Mouse (Mus musculus) heart, adult 2 months (tissue): ENCODE results near the gene Phykpl. TPM values are rescaled to one million over a fixed set of nuclear protein-coding genes. Genes with fewer than 3 reads are reported as not detected.
"Not testable (repeated sequence)": the region's sequence is repeated elsewhere in the genome, so short reads cannot be mapped to it uniquely, and the experiment has no call there.

ENCODE experiments used
- DNase-seq, 2 experiments: peaks; one replicate each; pipeline ENCODE4 v3.0.0; 2021
- H3K27ac ChIP-seq: fragments of 200-600 bp; 2 replicates; pipeline ENCODE4 v1.8.1; 2022
- H3K27me3 ChIP-seq: fragments of 200-500 bp; 2 replicates; pipeline ENCODE4 v1.6.1; 2012; ENCODE audit warnings: mild to moderate bottlenecking, low read length, inconsistent platforms, mixed read lengths; ENCODE audit not compliant: control insufficient read depth, insufficient read depth
- H3K36me3 ChIP-seq: fragments of 200-500 bp; 2 replicates; pipeline ENCODE4 v1.6.1; 2012; ENCODE audit warnings: low read length, inconsistent platforms; ENCODE audit not compliant: control insufficient read depth, insufficient read depth
- H3K4me1 ChIP-seq: fragments of 200-500 bp; 2 replicates; pipeline ENCODE4 v1.6.1; 2011; ENCODE audit warnings: low read length; ENCODE audit not compliant: control insufficient read depth, insufficient read depth
- H3K4me3 ChIP-seq: fragments of 200-600 bp; 2 replicates; pipeline ENCODE4 v1.8.1; 2022
- H3K79me2 ChIP-seq: fragments of 200-500 bp; replicated peaks from 2 replicates; pipeline ENCODE4 v1.6.1; 2012; ENCODE audit warnings: mild to moderate bottlenecking, inconsistent platforms, low read length, moderate library complexity, mixed read lengths; ENCODE audit not compliant: control insufficient read depth, insufficient read depth
- H3K9ac ChIP-seq: fragments of 200-500 bp; 2 replicates; pipeline ENCODE4 v1.6.1; 2012; ENCODE audit warnings: low read depth, mild to moderate bottlenecking, control low read depth, inconsistent platforms, low read length, mixed read lengths
- CTCF ChIP-seq: fragments of 200-600 bp; IDR thresholded peaks from 2 replicates; pipeline ENCODE4 v1.8.1; 2022; ENCODE audit warnings: antibody characterized with exemption, mild to moderate bottlenecking, moderate library complexity
- EP300 ChIP-seq: fragments of 200-500 bp; IDR thresholded peaks from 2 replicates; pipeline ENCODE4 v1.6.1; 2011; ENCODE audit warnings: low read depth, low read length, control low read depth; ENCODE audit not compliant: insufficient read depth
- POLR2A ChIP-seq: fragments of 200-500 bp; IDR thresholded peaks from 2 replicates; pipeline ENCODE4 v1.6.1; 2011; ENCODE audit warnings: mild to moderate bottlenecking, low read depth, low read length, control low read depth; ENCODE audit not compliant: insufficient read depth
- WGBS: fragments of 180-500 bp; shearing (Covaris S2); methylation state at CpG from one replicate; pipeline ENCODE4 v1.1.7; 2018; 5-methylcytosine and 5-hydroxymethylcytosine counted together
- intact Hi-C: fragments of 180-260 bp; cut with DNase I; formaldehyde crosslinking; loops from one replicate; pipeline ENCODE4 v1.15.1; 2025
- polyA plus RNA-seq: library from polyadenylated mRNA; depleted of rRNA; stranded (reverse); fragments of >200 nt; gene quantifications from 2 replicates; pipeline ENCODE4 v1.2.3, GENCODE M21; 2012
- total RNA-seq, 2 experiments: library from RNA; stranded (reverse); gene quantifications; 2 replicates each; pipeline ENCODE4 v1.2.3; 2021

Phykpl gene
- total and polyA plus RNA-seq, 3 experiments: 6.9 to 16.8 (median 8.9) TPM

DNA sequence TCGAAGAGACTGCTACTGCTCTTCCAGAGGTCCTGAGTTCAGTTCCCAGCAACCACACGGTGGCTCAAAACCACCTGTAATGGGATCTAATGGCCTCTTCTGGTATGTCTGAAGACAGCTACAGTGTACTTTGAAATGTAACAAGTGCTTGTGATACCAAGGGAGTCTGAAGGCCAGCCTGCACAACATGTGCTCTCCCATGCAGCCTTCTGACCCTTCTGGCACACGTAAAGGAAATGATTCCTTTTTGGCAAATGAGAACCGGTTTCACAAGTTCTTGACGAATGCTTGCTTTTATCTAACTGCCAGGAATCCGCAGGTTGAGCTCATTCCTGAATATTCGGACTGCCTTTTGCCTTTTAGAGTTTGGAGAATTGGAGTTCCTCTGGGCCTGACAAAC, 30.6 kb downstream of the Phykpl start:
- Histone ChIP-seq H3K27ac (peak overlapping the region; percentile 95), H3K9ac (peak overlapping the region; percentile 79), H3K27me3 (no peaks in the 10 kb centered on the region), H3K4me1 (peaks cover 4% of the 10 kb centered on the region), H3K79me2 (no peaks in the 10 kb centered on the region), H3K36me3 (no peaks in the 10 kb centered on the region), H3K4me3 (peak overlapping the region; percentile 39)
- TF ChIP-seq EP300 (no peak), CTCF (no peak), POLR2A (no peak)
- intact Hi-C loops: loop anchor here (5.0 kb wide), 1 partner anchor 142 kb away; no protein-coding TSS in a partner anchor
- no peak for DNase-seq
- 20% methylated on average over 7 of the region's 7 CpGs for WGBS

- Histone ChIP-seq H3K27me3 (no peaks in the 10 kb centered on the region), H3K4me3 (peak overlapping the region; percentile 39), H3K27ac (peak overlapping the region; percentile 95), H3K4me1 (peaks cover 4% of the 10 kb centered on the region), H3K36me3 (no peaks in the 10 kb centered on the region), H3K9ac (peak overlapping the region; percentile 79), H3K79me2 (no peaks in the 10 kb centered on the region)
- under 1% methylated on average over 14 of the region's 14 CpGs for WGBS
- TF ChIP-seq CTCF: 0 out of 2 replicates have a peak, but pooled peaks have one; percentile 1
- peak; percentile 98 for TF ChIP-seq POLR2A
- 0 out of 2 replicates have a peak, but pooled peaks have one; percentile 58 for TF ChIP-seq EP300
- DNase-seq: peak; percentile 81 to 84
- intact Hi-C loops: loop anchor here (5.0 kb wide), 1 partner anchor 142 kb away; no protein-coding TSS in a partner anchor
These were observed 31.0 kb downstream of the Phykpl start for GRCm38 (mm10) chr11:51615601-51616000.

DNA sequence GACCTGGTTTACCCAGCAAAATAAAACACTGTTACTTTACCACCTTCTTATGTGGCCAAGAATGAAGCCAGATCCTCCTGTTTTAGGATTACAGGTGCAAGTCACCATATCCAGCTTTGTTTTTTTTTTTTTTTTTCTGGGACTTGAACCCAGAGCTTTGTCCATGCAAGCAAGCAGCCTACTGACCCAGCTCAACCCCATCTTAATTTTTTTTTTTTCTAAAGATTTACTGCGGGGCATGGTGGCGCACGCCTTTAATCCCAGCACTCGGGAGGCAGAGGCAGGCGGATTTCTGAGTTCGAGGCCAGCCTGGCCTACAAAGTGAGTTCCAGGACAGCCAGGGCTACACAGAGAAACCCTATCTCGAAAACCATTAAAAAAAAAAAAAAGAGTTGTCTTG, 31.6 kb downstream of the Phykpl start:
- intact Hi-C loops: loop anchor here (5.0 kb wide), 1 partner anchor 141 kb away; no protein-coding TSS in a partner anchor
- 90% methylated on average over 7 of the region's 7 CpGs for WGBS
- H3K79me2 ChIP-seq, H3K4me1 ChIP-seq, H3K4me3 ChIP-seq, DNase-seq, H3K9ac ChIP-seq, H3K36me3 ChIP-seq, H3K27me3 ChIP-seq, H3K27ac ChIP-seq: not testable (repeated sequence)

- Histone ChIP-seq H3K36me3 (no peaks in the 10 kb centered on the region), H3K4me3 (no peak overlapping the region), H3K79me2 (no peaks in the 10 kb centered on the region), H3K27ac (no peak overlapping the region), H3K4me1 (peaks cover 4% of the 10 kb centered on the region), H3K27me3 (no peaks in the 10 kb centered on the region), H3K9ac (no peak overlapping the region)
- TF ChIP-seq CTCF (peak; percentile 90), POLR2A (no peak), EP300 (peak; percentile 93)
- peak; percentile 60 to 62 for DNase-seq
- WGBS: 0% methylated on average over 4 of the region's 4 CpGs
- intact Hi-C loops: loop anchor here (1.0 to 5.0 kb wide), 3 partner anchors 35 to 140 kb away; no protein-coding TSS in a partner anchor
These were observed 33.1 kb downstream of the Phykpl start for GRCm38 (mm10) chr11:51617693-51618092.

- Histone ChIP-seq H3K4me3 (peak overlapping the region; percentile 67), H3K27ac (peak overlapping the region; percentile 49), H3K36me3 (no peaks in the 10 kb centered on the region), H3K4me1 (peaks cover 4% of the 10 kb centered on the region), H3K79me2 (no peaks in the 10 kb centered on the region), H3K27me3 (no peaks in the 10 kb centered on the region), H3K9ac (no peak overlapping the region)
- 47% methylated on average over 8 of the region's 8 CpGs for WGBS
- intact Hi-C loops: loop anchor here (2.0 to 5.0 kb wide), 2 partner anchors 34 to 138 kb away; no protein-coding TSS in a partner anchor
- TF ChIP-seq EP300 (no peak), POLR2A (0 out of 2 replicates have a peak, but pooled peaks have one; percentile 20)
- no peak for DNase-seq
These were observed 34.4 kb downstream of the Phykpl start for GRCm38 (mm10) chr11:51618894-51619408.

DNA sequence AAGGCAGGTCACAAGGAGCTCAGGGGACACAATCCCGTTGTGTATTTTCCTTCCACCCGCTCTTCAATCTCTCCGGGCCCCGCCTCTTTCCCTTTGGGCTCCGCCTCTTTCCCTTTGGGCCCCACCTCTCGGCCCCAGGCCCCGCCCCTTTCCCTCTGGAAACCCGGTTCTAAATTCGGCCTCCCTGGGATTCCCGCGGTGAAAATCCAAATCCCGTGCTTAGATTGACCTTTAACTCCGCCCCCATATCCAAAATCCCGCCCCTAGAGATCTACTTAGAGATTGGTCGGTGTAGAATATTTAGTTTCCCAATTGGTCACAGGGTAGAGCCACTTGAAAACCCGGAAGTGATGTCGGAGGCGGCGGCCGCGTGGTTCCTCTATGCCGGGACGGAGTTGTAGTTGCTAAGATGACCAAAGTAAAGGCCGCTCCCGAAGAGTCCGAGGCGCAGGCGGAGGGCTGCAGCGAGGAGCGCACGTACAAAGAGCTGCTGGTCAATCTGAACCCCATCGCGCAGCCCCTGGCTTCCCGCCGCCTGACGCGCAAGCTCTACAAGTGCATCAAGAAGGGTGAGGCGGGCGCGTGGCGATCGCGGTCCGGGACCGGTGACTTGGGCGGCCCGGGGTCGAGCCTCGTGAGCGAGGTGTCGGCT, 35.0 kb downstream of the Phykpl start, which contains the start of gene Nhp2:
TSS of gene Nhp2 (plus strand) at position 327 of the 652 bp plus-strand sequence.
- Histone ChIP-seq H3K79me2 (no peaks in the 10 kb centered on the region), H3K9ac (peak within 1 kb of the TSS; percentile 81), H3K27ac (peak within 1 kb of the TSS; percentile 69), H3K4me3 (peak within 1 kb of the TSS; percentile 67), H3K4me1 (peaks cover 4% of the 10 kb centered on the region), H3K36me3 (no peaks in the 10 kb centered on the region), H3K27me3 (no peaks in the 10 kb centered on the region)
- TF ChIP-seq CTCF (0 out of 2 replicates have a peak, but pooled peaks have one; percentile 3), EP300 (no peak)
- WGBS: under 1% methylated on average over 51 of the region's 51 CpGs
- DNase-seq: peak; percentile 92 to 94
- intact Hi-C loops: loop anchor here (2.0 to 5.0 kb wide), 3 partner anchors 15 to 138 kb away; partner anchors contain the start of gene Rmnd5b
